Mouse (Mus musculus) liver, embryonic 14.5 days (tissue): Measurements from ENCODE around the gene Lhx9. TPM values are rescaled to one million over a fixed set of nuclear protein-coding genes. Genes with fewer than 3 reads are reported as not detected.
A peak's percentile ranks its signal among the peaks of the same experiment; 100 is the strongest.
"Not testable (repeated sequence)": the region's sequence is repeated elsewhere in the genome, so short reads cannot be mapped to it uniquely, and the experiment has no call there.

Source experiments
- ATAC-seq: fragments of 200-750 bp; cut with Nextera tagmentation; 2 replicates; pipeline ENCODE4 v1.8.0; 2017; ENCODE audit warnings: moderate number of reproducible peaks, mild to moderate bottlenecking, moderate library complexity; ENCODE audit not compliant: insufficient read depth
- DNase-seq, 3 experiments: peaks; one replicate each; pipeline ENCODE4 v3.0.0-alpha.2; 2012 to 2013; ENCODE audit warnings: low read depth in 3 of 3, low spot score in 3 of 3
- H3K27ac ChIP-seq: fragments of 300-500 bp; sonication (generic); 2 replicates; pipeline ENCODE4 v1.5.1; 2014; ENCODE audit warnings: moderate library complexity, mild to moderate bottlenecking, control low read depth, inconsistent platforms
- H3K27me3 ChIP-seq: fragments of 300-500 bp; sonication (generic); 2 replicates; pipeline ENCODE4 v1.6.1; 2014; ENCODE audit warnings: mild to moderate bottlenecking, low read length, moderate library complexity; ENCODE audit not compliant: control insufficient read depth, insufficient read depth
- H3K36me3 ChIP-seq: fragments of 300-500 bp; sonication (generic); replicated peaks from 2 replicates; pipeline ENCODE4 v1.6.1; 2014; ENCODE audit warnings: low read depth; ENCODE audit not compliant: control insufficient read depth, insufficient read depth
- H3K4me1 ChIP-seq, 2 experiments: fragments of 200-500 bp in 1 of 2; fragments of 300-500 bp in 1 of 2; sonication (generic) in 1 of 2; replicated peaks; 2 replicates each; pipeline ENCODE4 v1.6.1; 2012 to 2014; ENCODE audit warnings: antibody characterized with exemption in 1 of 2, inconsistent platforms in 1 of 2, low read length in 1 of 2; ENCODE audit not compliant: control insufficient read depth in 2 of 2, insufficient read depth in 2 of 2
- H3K4me2 ChIP-seq: fragments of 300-500 bp; sonication (generic); 2 replicates; pipeline ENCODE4 v1.6.1; 2014; ENCODE audit warnings: low read depth, mild to moderate bottlenecking, control low read depth, moderate library complexity
- H3K4me3 ChIP-seq, 2 experiments: fragments of 200-500 bp in 1 of 2; fragments of 300-500 bp in 1 of 2; sonication (generic) in 1 of 2; 2 replicates each; pipeline ENCODE4 v1.5.1; 2012 to 2014; ENCODE audit warnings: low read depth in 2 of 2, low read length in 2 of 2, mild to moderate bottlenecking in 2 of 2, control low read depth in 1 of 2, inconsistent platforms in 1 of 2, moderate library complexity in 1 of 2; ENCODE audit not compliant: insufficient read depth in 1 of 2
- H3K9ac ChIP-seq: fragments of 300-500 bp; sonication (generic); replicated peaks from 2 replicates; pipeline ENCODE4 v1.6.1; 2014; ENCODE audit warnings: mild to moderate bottlenecking, control low read depth, moderate library complexity
- H3K9me3 ChIP-seq: fragments of 300-500 bp; sonication (generic); 2 replicates; pipeline ENCODE4 v1.6.1; 2016; ENCODE audit warnings: low read length, mixed read lengths; ENCODE audit not compliant: control insufficient read depth
- CTCF ChIP-seq: IDR thresholded peaks from 2 replicates; pipeline ENCODE4 v1.5.1; 2016; ENCODE audit warnings: antibody characterized with exemption, low read depth, control low read depth
- EP300 ChIP-seq: IDR thresholded peaks from 2 replicates; pipeline ENCODE4 v1.6.1; 2016; ENCODE audit warnings: antibody characterized with exemption, low read depth
- WGBS: fragments of 180-500 bp; shearing (Covaris S2); extraction: QIAGEN DNeasy Blood & Tissue Kit; methylation state at CpG from one replicate; pipeline ENCODE4 v1.1.7; 2014; ENCODE audit not compliant: insufficient replicate concordance; 5-methylcytosine and 5-hydroxymethylcytosine counted together
- polyA plus RNA-seq, 2 experiments: library from polyadenylated mRNA; depleted of rRNA in 1 of 2; stranded (reverse) in 1 of 2; unstranded in 1 of 2; fragments of >200 nt; fragmentation: Nextera tagmentation in 1 of 2; extraction: Ambion mirVana in 1 of 2; gene quantifications; 2 replicates each; pipeline versions ENCODE4 v1.2.1 to v1.2.3; 2012 to 2014

Lhx9 gene
- polyA plus RNA-seq (2012; rRNA removed) (0.08 and 0.13 TPM in 2 replicates), polyA plus RNA-seq (2014; fragmentation: Nextera tagmentation; extraction: Ambion mirVana) (not detected in 2 replicates)

GRCm38 (mm10) chr1:138848511-138849109 is at the start of gene Lhx9:
Gene Lhx9 (minus strand): TSS chr1:138848577.
- Histone ChIP-seq H3K9ac (no peak within 1 kb of the TSS), H3K9me3 (no peaks in the 10 kb centered on the region), H3K4me3 (peak within 1 kb of the TSS in 1 of 2 experiments; percentile 18; a peak in 1 of 4 replicates), H3K27ac (no peak within 1 kb of the TSS), H3K4me2 (peak within 1 kb of the TSS; percentile 42), H3K36me3 (no peaks in the 10 kb centered on the region), H3K27me3 (peaks cover 59% of the 10 kb centered on the region), H3K4me1 (no peaks in the 10 kb centered on the region)
- no peak for DNase-seq
- TF ChIP-seq EP300 (no peak), CTCF (no peak)
- WGBS, result under 1% methylated on average over 33 of the region's 33 CpGs
- ATAC-seq, result no peak

- Histone ChIP-seq H3K4me2 (no peak overlapping the region), H3K27ac (no peak overlapping the region), H3K9me3 (no peaks in the 10 kb centered on the region), H3K27me3 (no peaks in the 10 kb centered on the region), H3K36me3 (no peaks in the 10 kb centered on the region), H3K9ac (no peak overlapping the region), H3K4me3 (no peak overlapping the region), H3K4me1 (no peaks in the 10 kb centered on the region)
- ATAC-seq (no peak), DNase-seq (no peak)
- TF ChIP-seq CTCF, result no peak
- no peak for TF ChIP-seq EP300
- WGBS, result 47% methylated on average over 3 of the region's 3 CpGs
These were observed 47.7 kb upstream of the Lhx9 start for GRCm38 (mm10) chr1:138896088-138896487.

DNA sequence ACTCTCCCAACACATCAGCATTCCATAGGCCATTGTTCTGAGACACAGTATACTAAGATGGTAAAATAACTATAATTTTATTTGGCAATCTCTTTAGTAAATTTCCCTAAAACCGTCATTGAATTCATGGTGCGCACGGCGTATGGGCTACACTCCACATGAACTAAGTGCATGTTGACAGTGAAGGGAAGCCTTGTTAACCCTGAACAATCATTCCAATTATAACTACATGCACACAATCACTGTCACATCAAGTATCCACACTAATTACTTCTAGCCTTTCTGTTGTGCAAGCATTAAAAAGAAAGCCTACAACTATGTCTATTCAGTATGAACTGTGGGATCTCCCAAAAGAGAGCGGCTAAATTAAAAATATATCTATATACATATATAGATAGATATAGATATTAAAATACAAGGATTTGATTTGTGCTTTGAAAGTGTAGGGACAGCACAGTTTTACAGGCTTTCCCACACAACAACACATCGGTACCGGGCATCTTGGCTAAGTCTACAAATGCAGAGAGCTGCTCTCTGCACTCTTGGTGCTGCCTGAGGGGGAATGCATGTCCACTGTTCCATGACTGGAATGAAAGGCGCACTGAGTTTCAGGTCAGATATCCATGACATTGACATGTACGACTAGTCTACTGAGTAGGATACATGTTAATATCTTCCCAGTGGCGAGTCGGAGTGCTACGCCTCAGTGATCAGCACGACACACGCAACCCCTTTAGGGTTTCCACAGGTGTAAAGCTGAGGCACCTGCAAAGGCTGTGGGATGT is 29.3 kb upstream of the Lhx9 start:
- TF ChIP-seq EP300 (no peak), CTCF (no peak)
- ATAC-seq (no peak), DNase-seq (no peak)
- Histone ChIP-seq H3K4me3 (no peak overlapping the region), H3K9ac (no peak overlapping the region), H3K36me3 (no peaks in the 10 kb centered on the region), H3K27ac (no peak overlapping the region), H3K4me2 (no peak overlapping the region), H3K27me3 (no peaks in the 10 kb centered on the region), H3K4me1 (no peaks in the 10 kb centered on the region), H3K9me3 (no peaks in the 10 kb centered on the region)
- 79% methylated on average over 14 of the region's 14 CpGs for WGBS

DNA sequence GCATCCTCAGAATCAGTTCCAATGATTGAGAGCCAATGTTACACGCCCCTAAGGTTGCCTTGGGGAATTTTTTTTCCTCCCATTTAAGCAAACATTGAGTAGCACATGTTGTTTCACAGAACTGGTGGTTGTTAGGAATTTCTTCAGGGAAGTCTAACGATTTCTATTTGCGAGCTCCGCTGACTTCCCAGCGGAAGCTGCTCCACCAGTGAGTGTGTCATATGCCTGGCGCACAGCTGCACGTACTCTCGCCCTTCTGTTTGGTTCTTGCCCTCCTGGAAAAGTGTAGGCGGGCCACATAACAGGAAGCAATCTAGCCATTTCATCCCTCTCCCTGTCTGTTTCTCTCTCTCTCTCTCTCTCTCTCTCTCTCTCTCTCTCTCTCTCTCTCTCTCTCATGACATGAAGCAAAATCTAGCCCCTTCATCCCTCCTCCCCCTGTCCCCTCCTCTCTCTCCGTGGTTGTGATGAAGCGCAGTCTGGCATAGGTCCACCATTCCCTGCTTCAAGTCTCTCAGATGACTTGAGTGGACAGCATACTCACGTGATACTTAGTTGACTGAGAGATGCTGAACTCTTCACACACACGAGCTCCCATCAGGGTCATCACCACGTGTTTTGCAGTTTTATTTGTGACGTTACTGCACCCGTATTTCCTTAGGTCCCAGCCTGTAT is 28.1 kb upstream of the Lhx9 start:
- no peak for ATAC-seq
- no peak overlapping the region for H3K9ac ChIP-seq
- 59% methylated on average over 16 of the region's 16 CpGs for WGBS

DNA sequence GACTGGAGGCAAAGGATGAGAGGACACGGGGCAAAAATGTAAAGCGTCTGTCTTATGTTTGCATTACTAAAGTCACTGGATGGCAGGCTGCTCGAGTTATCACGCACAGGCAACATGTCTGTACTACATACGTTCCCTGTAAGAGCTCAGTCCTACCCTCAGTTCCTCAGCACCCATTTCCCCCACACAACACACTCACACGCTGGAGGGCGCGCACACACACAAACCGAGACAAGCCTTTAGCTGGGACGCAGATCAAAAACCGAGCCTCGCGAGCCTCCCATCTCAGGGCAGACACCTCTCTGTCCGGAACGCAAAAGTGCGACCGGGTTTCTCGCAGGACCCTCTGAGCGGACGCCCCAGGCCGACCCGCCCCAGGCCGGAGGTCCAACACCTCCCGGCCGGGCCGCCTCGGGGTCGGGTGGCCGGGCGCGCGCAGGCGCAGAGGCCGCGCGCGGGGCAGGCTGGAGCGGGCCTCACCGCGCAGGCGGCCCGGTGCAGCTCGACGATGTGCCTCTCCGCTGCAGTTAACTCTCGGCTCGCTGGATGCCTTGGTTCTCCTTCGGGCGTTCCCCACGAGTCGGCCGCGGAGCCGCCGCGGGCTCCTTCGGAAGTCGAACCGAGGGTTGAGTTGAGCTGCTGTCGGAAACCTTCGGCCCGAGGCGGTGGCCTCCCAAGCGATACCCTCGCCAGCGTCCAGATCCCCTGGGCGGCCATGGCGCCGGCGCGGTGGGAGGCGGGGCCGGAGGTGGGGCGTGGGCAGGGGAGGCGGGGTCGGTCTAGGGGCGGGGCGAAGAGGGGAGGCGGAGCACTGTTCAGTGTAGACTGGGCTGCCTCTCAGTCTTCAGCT is 7.9 kb upstream of the Lhx9 start, which contains the start of gene 2310009B15Rik:
Gene 2310009B15Rik, minus strand, starts transcription at position 752 of the 850 bp plus-strand sequence.
- Histone ChIP-seq H3K9ac (peak within 1 kb of the TSS; percentile 32; the same call in 1 of the 2 replicates), H3K4me3 (peak within 1 kb of the TSS; percentile 54 to 69), H3K4me2 (peak within 1 kb of the TSS; percentile 59)
- 0% methylated on average over 38 of the region's 79 CpGs for WGBS
- not testable (repeated sequence) for H3K4me1 ChIP-seq, H3K27ac ChIP-seq, H3K27me3 ChIP-seq, H3K36me3 ChIP-seq, H3K9me3 ChIP-seq
- peak; percentile 35 to 54 (median 43) for DNase-seq
- peak; percentile 99 for ATAC-seq

More for the DNA sequence above, 28.1 kb upstream of the Lhx9 start:
- TF ChIP-seq CTCF, result no peak
- TF ChIP-seq EP300, result no peak
- Histone ChIP-seq H3K4me3 (no peak overlapping the region), H3K9me3 (no peaks in the 10 kb centered on the region), H3K27ac (no peak overlapping the region), H3K4me1 (no peaks in the 10 kb centered on the region), H3K36me3 (no peaks in the 10 kb centered on the region), H3K4me2 (no peak overlapping the region), H3K27me3 (no peaks in the 10 kb centered on the region)
- DNase-seq, result no peak
